Mouse (Mus musculus) cerebellum, adult 11-12 months (tissue): Measurements from ENCODE around the gene Pou2f3.

ENCODE experiments used
- DNase-seq: peaks from one replicate; pipeline ENCODE4 v3.0.0; 2022

The Pou2f3 gene

DNA sequence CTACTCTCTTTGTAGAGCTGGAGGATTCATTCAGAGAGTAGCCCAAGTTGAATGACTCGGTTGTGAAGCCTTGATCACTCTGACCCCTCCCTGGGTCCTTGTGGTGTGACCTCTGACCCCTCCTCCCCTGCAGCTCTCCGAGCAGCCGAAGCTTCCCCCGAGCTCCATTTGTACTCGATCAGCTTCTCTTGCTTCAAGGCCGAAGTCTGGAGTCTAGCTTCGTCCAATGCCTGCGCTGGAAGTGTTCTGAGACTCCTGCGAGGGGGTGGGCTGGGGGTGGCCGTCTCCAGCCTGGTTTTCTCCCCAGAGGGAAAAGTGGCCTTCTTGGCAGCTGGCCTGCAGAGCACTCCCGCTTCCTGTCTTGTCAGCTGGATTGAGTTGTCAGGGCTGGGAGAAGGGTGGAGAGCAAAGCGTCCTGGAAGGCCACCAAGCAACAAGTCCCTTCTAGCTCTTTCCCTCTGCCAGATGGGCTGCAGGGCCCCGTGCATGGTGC lies at the start of gene Pou2f3:
TSS of gene Pou2f3 (minus strand) at position 180 of the 493 bp plus-strand sequence.
- peak; percentile 6 for DNase-seq

DNA sequence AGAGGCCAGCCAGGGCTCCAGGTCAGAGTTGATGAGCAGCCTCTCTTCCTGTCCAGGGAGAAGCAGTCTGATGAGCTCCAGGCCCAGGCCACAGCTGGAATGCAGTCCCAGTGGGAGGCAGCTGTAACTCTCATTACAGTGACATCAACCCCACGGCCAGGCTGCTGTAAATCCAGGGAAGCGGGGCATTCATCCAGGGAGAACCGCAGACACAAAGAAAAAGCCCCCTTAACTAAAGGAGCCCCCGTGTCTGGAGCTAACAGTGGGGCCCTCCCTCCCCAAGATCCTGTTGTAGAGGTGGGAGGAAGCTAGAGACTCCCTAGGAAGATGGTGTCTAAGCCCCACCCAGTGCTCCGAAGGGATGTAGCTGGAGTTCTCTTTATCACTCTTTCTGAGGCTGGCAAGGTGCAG lies 43.1 kb upstream of the Pou2f3 start:
- no peak for DNase-seq

DNA sequence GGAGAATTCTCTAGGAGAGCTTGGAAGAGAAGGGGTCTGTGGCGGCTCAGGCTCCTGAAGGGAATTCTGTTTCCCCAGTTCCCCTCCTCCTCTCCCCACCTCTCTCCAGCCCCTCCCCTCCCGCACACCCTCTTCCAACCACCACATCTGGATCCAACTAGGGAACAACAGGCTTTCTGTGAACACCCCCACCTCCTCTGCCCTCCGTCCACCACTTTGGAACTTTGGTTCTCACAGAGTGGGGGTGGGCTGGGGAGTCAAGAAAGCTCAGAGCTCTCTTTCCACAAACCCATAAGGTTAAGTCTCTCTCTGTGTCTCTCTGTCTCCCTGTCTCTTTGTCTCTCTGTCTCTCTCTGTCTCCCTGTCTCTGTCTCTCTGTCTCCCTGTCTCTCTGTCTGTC lies 42.6 kb upstream of the Pou2f3 start:
- no peak for DNase-seq

DNA sequence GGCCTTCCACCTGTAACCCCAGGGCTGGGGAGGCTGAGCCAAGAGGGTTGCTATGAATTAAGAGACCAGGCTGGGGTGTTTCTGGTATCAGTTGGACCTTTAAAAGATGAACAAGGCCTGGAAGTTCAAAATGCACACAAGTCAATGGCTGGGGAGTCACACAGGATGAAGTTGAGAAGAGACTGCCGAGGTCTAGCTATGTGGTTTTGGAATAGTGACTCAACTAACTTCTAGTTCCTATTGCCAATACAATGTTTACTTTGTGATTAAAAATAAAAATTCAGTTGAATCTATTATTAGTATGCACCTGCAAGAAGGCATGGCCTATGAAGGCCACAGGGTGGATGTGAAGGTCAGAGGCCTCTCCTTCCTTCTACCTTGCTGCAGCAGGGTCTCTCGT lies 41.6 kb upstream of the Pou2f3 start:
- no peak for DNase-seq

DNA sequence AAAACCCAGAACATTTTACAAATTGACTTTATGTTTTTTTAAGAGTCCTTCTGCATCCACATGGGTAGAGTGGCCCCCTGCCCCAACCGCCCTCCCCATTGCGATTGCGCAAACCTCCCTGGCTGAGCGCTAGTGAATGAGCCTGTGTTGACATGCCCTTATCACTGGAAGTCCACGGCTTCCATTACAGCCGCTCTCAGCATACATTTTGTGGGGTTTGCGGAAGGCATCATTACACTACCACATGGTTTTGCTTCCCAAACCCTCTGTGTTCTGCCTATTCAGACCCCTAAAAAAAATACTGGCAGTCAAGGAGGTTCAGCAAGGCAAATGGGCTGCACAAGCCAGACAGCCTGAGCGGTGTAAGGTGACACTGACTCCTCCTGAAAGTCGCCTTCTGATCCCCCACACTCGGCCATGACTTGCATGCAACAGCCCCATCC lies 36.6 kb upstream of the Pou2f3 start:
- no peak for DNase-seq

DNA sequence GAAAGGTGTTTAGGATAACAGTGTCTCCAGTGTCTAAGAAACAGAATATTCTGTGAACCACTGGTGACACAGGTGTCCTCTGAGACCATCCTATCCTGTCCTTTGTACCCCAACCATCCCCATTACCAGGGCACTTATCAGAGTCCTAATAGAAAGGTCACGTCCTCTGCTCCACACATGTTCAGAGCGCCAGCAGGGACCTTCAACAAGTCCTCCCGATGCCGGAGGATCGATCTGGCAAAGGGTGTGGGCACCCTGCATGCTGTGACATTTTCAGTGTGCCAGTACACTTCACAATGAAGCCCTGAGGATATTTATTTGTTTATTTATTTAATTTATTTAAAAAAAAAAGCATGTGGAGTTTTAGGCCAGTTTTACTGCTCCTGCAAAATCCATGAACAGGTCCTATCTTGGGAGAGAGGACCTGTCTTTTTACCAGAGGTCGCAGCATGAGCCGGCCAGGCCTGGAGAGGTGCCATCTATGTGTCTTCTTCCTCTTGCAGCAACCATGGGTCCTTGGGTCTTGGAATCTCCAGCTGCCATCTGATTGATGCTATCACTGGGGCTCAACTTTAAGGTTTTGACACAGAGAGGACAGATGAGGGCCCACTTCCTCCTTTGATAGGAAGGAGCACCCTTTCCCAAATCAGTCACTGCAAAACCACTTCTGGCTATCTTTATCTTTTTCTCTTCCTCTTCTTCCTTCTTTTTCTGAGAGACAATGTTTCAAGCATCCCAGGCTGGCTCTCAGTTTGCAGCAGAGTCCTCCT lies 35.8 kb upstream of the Pou2f3 start:
- no peak for DNase-seq

DNA sequence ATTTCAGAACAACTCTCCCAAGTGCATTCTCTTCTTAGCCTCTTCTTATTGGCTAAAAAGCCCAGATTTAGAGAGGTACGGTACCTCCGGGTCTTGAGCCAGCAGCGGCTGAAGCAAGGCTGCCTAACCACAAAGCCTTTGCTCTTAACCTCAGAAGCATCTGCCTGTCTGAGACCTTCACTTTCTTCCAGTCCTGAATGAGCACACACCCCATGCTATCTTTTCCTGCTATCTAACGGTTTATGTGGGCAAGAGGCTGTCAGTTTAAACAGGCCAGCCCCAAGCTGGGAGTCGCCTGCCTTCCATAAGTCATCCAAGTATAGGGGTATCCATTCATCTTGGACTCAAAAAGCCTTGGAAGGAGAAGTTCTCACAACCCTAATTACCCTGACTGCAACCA lies 32.3 kb upstream of the Pou2f3 start:
- DNase-seq, result no peak

DNA sequence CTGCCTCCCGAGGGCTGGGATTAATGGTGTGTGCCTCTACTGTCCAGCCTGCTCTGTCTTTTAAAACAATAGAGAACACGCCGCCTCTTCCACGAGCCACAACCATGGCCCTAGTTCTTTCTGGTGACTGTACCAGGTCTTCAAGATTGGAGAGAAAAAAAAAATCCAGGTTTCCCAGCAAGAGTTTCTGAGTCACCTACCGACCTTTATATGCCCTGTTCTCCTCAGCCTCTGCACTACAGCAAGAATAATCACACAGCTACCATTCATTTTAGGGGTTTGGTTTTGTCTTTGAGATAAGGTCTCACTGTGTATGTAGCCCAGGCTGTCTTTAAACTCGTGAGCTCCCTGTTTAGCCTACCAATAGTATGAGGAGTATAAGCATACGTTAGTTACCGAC lies 31.8 kb upstream of the Pou2f3 start:
- DNase-seq, result no peak

DNA sequence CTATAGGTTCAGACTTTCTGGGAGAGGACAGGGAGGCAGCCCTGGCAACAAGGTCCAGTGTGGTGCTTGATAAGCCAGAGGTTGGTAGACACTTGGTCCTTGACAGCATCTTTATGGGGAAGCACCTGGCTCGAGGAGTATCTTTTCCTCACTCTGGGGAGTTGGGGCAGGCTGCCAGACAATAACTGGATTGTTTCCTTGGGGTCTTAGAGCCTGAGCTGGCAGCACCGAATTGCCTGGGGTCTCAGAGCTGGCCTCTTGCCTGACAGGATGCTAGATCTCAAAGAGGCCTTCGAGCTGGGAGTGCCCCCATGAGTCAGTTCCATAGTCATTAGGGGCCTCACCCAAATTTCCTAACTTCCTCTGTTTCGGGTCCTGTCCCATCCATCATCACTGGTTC lies 31.1 kb upstream of the Pou2f3 start:
- DNase-seq, result no peak

DNA sequence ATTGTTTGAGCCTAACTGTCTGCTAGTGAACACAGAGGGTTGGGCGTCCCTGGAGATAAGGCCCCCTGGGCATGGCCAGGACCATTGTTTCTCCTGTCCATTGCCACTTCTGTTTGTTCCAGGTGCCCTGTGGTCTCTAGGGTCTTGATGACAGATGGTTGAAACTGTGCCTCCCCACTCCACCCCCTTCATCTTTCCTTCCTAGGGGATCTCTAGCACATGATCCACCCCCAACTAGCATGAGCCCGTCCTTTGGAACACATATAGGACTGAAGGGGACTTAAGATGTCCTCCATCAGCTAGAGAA lies 30.4 kb upstream of the Pou2f3 start:
- no peak for DNase-seq

DNA sequence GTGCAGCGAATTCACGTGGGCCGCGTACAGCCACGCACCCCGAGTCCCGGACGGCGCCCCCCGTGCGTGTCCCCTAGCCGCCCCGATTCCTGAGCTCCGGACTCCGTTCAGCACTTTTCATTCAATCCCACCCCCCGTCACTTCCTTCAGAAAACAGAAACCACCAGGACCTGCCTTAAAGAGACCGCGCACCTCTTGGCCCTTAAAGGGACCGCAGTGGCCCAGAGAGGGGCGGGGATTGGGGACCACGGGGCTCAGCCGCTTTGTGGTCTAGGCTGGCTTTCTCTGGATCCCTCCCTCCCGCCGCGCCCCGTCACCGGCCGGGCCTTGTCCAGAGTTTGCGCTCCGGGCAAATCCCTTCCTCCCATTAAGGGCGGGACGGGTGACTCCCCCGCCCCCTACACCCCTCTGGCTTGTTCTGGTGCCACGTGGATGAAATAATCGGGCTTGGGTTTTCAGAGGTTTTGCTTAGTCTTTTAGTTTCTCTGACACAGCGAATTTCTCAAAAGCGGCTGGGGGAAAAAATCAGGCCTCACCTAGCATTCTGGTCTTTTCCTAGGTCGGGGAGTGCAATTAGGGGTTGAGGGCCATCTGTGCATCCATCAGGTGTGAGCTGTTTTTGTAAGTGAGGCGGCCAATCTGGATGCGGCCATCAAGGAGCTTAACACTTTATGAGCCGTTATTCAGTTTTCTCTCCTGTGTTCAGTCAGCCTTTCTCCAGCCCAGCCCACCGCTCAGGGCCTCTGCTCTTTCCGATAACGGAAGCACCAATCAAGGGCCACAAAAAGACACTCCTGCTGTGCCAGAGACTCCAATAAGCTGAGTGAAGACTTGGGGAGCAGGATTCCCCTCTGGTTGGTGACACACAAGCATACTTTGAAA lies 29.8 kb upstream of the Pou2f3 start, which contains the start of gene Oaf:
TSS of gene Oaf (minus strand) at position 200 of the 882 bp plus-strand sequence.
- DNase-seq, result peak; percentile 26

DNA sequence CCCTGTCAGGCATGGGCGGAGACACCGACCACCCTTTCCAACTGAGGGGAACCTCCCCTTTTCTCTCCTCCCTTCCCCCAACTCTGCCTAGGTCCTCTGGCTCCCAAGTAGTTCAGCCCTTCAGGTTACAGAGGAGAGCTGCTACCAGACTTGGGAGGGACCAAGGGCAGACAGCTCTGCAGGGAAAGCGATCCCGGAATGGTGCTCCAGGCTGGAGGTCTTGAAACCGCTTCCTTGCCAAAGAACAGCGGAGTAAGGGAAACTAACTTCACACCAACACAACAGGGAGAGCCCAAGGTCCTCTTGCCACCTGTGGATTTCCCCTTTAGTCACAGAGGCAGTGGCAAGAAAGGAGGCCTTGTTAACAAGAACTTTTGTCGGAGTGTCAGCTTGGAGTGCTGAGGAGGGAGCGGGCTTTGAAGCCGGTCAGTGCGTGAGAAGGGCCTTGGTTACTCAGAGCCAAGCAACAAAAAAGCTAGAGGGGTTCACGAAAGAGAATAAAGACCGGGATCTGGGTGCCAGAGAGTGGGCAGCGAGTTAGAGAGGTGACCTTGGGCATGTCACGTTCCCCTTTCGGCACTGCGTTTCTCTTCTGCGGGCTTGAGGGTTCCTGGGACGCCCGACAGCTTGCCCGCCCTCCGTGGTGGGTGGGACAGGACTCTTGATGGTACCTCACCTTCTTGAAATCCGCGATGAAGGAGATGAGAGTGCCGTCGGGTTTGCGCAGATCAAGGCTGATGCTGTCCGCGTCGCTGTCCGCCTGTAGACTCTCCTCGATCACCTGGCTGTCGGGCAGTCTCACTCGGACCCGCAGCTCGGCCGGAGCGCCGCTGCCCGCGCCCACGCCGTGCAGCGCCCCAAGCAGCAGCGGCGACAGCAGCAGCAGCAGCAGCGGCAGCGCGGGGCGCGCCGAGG lies 28.7 kb upstream of the Pou2f3 start:
- DNase-seq, result no peak

DNA sequence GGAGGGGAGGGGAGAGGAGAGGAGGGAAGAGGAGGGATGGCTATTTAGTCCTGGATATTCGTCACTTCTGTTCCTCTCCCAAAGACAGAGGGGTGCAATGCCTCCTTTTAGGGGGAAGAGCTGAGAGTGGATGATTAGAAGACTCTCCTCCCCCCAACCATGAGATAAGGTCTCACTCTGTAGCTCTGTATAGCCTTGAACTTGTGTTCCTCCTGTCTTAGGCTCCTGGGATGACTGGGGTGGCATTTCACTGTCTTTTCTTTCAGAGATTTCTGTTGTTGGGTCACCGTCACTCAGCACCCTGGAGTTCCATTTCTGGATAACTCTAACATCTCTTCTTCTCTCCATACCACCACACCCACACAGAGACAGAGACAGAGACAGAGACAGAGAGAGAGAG lies 28.0 kb upstream of the Pou2f3 start:
- DNase-seq, result no peak

DNA sequence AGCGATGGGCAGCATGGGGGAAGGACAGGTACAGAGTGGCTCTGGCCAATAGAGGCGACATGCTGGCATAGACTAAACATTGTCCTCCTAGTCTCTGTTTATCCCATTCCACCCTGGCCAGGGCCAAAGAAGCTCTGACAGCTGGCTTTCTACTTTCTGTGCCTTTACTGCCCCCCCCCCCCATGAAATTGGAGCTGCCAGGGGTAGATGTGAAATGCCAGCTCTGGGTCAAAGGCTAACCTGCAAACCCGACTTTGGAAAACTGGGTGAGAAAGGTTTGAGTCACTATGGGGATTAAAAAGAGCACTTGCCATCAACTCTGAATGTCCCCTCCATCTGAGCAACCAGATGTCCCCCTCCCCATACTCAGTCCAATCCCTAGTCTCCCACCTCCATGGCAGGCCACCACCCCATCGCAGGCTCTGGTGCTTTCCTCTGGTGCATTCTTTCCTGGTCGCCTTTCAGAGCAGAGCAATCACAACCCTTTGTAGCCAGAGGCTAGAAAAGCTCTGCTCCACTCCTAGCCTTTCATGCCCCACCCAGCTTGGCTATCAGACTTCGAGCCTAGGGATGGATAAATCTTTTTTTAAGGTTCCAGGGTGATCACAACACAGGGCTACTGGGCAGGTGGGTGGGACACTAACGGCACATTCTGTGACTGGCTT lies 27.1 kb upstream of the Pou2f3 start:
- no peak for DNase-seq

DNA sequence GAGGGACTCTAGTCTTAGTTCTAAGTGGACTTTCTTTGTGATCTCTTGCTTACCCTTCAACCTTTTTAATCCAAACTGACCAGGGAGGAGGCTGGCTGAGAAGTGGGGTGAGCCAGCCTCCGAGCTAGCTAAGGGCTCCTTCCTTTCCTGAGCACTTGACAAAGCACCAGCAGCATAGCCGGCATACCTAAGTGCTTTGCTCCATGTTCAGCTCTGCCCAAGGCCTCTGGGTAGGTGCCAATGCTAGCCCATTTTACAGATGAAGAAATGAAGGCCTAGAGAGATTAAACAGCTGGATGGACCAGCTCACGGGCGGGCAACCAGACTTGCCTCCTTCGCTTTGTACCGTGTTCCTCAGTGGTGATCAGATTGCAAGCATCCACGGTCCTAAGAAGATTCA lies 26.4 kb upstream of the Pou2f3 start:
- no peak for DNase-seq

DNA sequence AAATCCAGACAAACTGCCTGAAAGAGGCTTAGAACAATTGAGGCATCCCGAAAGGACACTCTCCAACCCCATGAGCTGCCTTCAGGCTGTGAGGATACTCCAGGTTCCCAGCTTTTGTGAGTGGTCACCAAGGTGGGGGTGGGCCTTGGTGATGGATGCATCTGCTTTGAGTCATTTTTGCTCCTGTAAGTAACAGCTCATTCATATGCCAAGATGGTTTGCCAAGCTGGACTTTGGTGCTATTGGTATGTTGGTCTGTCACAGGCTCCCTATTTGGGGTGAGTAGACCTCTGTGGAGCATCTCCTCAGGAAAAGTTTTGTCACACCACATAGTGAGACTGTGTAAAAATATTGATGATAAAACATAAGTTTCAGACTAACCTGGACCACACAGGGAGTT lies 25.9 kb upstream of the Pou2f3 start:
- no peak for DNase-seq

DNA sequence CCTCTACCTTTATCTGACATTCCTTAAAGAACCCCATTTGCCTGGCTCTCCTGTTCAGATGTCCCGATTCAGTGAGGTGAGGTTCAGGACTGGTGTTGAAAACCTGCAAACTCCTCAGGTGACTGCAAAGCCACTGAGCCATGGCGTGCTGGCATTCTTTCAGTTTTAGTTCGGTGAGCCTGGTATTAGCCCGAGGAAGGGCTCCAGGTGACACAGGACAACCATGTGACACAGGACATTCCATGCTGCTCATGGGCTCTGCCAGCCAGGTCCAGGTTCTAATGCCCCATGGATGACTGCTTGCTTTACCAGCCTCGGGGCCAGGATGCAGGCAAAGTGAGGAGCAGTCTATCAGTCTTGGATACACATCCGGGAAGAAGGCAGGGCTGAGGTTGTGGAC lies 25.2 kb upstream of the Pou2f3 start:
- DNase-seq, result no peak

DNA sequence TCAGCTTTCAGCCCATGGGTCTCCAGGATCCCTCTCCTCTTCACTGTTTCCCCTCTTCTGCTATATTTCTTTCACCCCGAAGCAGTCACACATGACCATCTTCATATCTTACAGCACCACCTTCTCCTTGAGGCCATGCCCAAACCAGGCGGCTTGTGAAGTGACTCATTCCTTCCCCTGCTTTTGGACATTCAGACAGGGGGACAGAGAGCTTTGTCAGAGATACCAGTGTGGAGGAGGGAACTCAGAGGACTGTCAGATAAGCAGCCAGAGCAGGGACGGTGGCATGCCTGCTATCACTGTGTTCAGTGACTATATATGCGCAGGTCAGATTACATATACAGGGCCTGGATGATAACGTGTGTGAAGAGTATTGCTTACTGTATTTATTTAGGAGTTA lies 24.3 kb upstream of the Pou2f3 start:
- no peak for DNase-seq

DNA sequence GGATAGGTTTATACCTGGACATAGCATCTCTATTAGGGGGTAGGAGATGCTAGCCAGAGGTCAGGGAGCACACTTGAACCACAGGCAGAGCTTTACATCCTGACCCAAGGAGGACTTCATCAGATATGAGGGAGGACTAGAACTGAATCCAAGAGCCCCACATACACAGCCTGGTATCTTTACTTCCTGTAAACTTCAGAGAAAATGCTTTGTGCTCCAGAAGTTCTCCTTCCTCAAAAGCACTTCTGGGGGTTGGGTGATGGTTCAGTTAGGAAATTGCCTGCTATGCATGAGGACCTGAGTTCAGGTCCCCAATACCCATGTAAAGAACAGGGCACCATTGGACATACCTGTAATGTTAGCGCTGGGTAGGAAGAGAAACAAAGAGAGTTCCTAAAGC lies 23.3 kb upstream of the Pou2f3 start:
- DNase-seq, result no peak

DNA sequence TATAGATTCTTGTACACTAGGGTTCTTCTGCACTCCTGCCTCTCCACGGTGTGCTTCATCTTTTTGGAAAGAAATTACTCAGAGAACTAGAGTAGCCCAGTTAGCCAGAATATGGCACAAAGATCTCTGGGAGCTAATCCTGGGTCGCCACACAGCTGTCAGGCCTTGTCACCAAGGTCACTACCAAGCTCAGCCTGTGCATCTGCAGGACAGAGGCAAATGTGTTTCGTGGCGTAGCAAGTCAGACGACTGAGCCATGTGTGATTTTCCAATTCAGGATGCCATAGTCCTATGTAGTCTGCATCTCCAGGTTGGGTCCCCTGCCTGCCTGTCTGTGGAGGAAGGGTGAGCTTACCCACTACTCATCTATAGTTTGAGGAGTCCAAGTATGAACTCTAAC lies 22.9 kb upstream of the Pou2f3 start:
- DNase-seq, result no peak

DNA sequence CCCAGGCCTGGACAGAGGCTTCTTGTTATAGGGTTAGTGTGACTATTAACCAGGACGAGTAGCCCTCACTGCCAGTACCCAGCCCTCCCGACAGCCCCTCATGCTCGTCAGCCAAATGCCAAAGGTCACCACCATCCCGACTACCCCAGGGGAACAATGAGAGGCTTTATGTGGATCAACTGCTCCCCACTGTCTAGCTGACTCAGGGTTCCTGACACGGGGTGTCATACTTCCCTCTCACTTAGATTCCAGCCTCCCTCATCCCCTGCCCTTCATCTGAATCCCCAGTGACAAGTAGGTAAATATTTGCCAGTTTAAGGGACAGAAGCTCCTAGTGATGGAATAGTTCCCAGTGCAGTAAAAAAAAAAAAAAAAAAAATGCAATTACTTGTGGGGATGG lies 22.1 kb upstream of the Pou2f3 start:
- no peak for DNase-seq

DNA sequence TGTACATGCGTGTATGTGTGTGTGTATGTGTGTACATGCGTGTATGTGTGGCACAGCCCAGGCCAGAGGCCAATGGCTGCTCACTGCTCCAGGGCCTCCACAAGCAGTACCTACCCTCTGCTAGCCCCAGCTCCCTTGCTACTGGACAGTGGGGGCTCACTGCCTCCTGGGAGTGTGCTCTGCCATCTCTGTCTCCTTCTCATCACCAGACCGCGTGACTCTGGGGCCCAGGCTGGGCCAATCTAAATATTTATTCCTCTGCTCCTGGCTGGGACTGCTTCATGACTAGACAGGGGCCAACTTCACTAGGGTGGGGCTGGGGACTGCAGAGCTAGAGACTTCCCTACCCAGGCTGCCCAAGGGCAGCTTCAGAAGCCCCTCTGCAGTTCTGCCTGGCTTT lies 21.6 kb upstream of the Pou2f3 start:
- DNase-seq, result no peak

DNA sequence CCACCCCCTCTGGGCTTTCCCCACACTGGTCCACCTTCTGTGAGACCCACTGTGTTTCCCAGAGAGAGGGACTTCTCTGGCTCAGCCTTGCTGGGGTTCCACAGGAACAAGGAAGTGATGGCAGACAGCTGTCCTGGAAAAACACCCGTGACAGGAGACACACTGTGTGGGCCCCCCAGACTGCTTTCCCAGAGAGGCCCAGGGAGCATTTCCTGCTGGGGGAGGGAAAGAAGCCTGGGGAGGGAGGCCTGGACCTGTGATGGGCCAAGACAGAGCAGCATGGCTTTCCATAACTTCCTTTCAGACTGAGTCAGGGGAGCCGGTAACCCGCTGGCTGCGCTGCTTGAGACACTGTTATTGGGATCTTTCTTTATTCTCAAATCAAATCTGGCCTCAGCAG lies 20.7 kb upstream of the Pou2f3 start:
- DNase-seq, result no peak
